Comparison of ENCODE assay signal across 8 mouse cellular contexts in the genomic region with DNA sequence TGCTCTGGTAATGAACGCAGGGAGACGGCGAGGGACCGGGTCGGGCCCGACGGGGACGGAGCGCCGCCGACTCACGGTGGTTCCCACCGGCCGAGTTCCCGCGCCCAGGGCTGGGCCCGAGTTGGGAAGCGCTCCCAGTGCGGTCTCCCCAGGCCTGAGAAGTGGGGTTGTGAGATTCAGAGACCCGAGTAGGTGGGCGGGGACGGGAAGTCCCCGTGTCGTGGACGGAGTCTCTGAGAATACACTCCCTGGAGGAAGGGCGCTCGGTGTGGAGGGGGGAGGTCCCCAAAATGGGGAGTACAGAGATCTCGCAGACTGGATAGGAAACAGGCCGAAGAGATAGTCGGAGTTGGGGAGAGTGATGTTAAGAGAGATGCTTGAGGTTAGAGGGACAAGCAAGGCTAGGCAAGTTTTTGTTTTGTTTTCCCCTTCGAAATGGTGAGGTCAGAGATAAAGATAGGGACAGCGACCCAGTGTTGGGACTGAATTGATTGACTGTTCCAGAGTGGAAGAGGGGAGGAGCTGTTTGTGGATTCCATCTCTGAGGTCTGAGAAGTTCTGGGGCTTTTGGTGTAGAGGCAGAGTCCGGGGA. TPM values are rescaled to one million over a fixed set of nuclear protein-coding genes. Genes with fewer than 3 reads are reported as not detected.
DNase-seq lines count a peak whose midpoint lies in the region; ATAC-seq and TF ChIP-seq lines count a peak whose summit lies in the region.

No protein-coding gene starts in this region.

- DNase-seq in cerebellum, adult 2 months = peak in 1 of 2 experiments; percentile 24
- DNase-seq in cerebellum, adult 11 months = no peak
- DNase-seq in CD4-positive, CD25-positive, alpha-beta regulatory T cell, adult 2 months (ENCODE audit: low read depth, low spot score) = peak; percentile 77
- peak; percentile 31 for DNase-seq in embryo, embryonic 11.5 days (ENCODE audit: low read depth, low spot score)
- peak; percentile 53 for DNase-seq in hindbrain, postnatal 0 days (ENCODE audit: low spot score)
- DNase-seq in right cerebral cortex, adult 18-20 months = no peak
- DNase-seq in right cerebral cortex, adult 2 months (ENCODE audit: low spot score in 2 of 2) = no peak

- H3K27me3 ChIP-seq in cerebellum, adult 2 months (ENCODE audit: control insufficient read depth, insufficient read depth, low read length) = no peaks in the 10 kb centered on the region
- H3K27me3 ChIP-seq in hindbrain, postnatal 0 days (ENCODE audit: insufficient read depth, low read length) = no peaks in the 10 kb centered on the region
- no peaks in the 10 kb centered on the region for H3K27me3 ChIP-seq in megakaryocyte, embryonic 14.5 days (replicated peaks)

- peak; percentile 83 for ATAC-seq in hindbrain, postnatal 0 days

- peak overlapping the region; percentile 94 for H3K9ac ChIP-seq in hindbrain, postnatal 0 days (replicated peaks; ENCODE audit: low read length)

- peak overlapping the region; percentile 78 for H3K4me2 ChIP-seq in hindbrain, postnatal 0 days (ENCODE audit: low read depth, low read length)

- H3K4me3 ChIP-seq in cerebellum, adult 2 months (replicated peaks; ENCODE audit: insufficient read depth, low read depth, low read length) = peak overlapping the region; percentile 58
- peak overlapping the region; percentile 98 for H3K4me3 ChIP-seq in hindbrain, postnatal 0 days (ENCODE audit: low read length)
- H3K4me3 ChIP-seq in megakaryocyte, embryonic 14.5 days (replicated peaks) = peak overlapping the region; percentile 97

- no peaks in the 10 kb centered on the region for H3K9me3 ChIP-seq in hindbrain, postnatal 0 days (ENCODE audit: low read length)
- peaks cover 4% of the 10 kb centered on the region for H3K9me3 ChIP-seq in megakaryocyte, embryonic 14.5 days

- no peak for TF ChIP-seq POLR2A in cerebellum, adult 2 months (IDR thresholded peaks at IDR 0.05; ENCODE audit: borderline replicate concordance, insufficient read depth, low read length)

- H3K27ac ChIP-seq in cerebellum, adult 2 months (ENCODE audit: insufficient read depth, low read length) = peak overlapping the region; percentile 53
- peak overlapping the region; percentile 94 for H3K27ac ChIP-seq in hindbrain, postnatal 0 days

- no peaks in the 10 kb centered on the region for H3K4me1 ChIP-seq in cerebellum, adult 2 months (ENCODE audit: control insufficient read depth, insufficient read depth, low read length)
- H3K4me1 ChIP-seq in hindbrain, postnatal 0 days (ENCODE audit: insufficient read depth, low read length) = 0 out of 2 replicates have a peak, but pooled peaks cover 6% of the 10 kb centered on the region
- H3K4me1 ChIP-seq in megakaryocyte, embryonic 14.5 days = peaks cover 41% of the 10 kb centered on the region

- TF ChIP-seq CTCF in cerebellum, adult 2 months (IDR thresholded peaks at IDR 0.05; ENCODE audit: borderline replicate concordance, insufficient read depth, low read depth, low read length) = no peak
- TF ChIP-seq CTCF in hindbrain, postnatal 0 days (IDR thresholded peaks at IDR 0.05; ENCODE audit: low read depth) = no peak

- 1% methylated on average over 33 of the region's 33 CpGs for WGBS in cerebellum, adult 2 months
- under 1% methylated on average over 33 of the region's 33 CpGs for WGBS in hindbrain, postnatal 0 days

- no peaks in the 10 kb centered on the region for H3K36me3 ChIP-seq in hindbrain, postnatal 0 days (ENCODE audit: insufficient read depth, low read length)
- H3K36me3 ChIP-seq in megakaryocyte, embryonic 14.5 days (replicated peaks; ENCODE audit: low read length) = peaks cover 7% of the 10 kb centered on the region

RNA-seq across cellular contexts. Expression of a gene that starts 0.5 kb away (rescaled TPM):
- polyA plus RNA-seq in cerebellum, adult 2 months (2012; rRNA removed) = 88.1 and 88.6 TPM in 2 replicates
- total RNA-seq in hindbrain, postnatal 0 days (2014; rRNA removed) = 125 and 142 TPM in 2 replicates
- 126 and 131 TPM in 2 replicates for polyA plus RNA-seq in hindbrain, postnatal 0 days (2015; fragmentation: Nextera tagmentation; extraction: Ambion mirVana)
- 87.8 and 171 TPM in 2 replicates for polyA plus RNA-seq in megakaryocyte, embryonic 14.5 days (2012; ENCODE audit: insufficient read depth, low replicate concordance)

RNA-seq across cellular contexts. Expression of a gene that starts 36.0 kb away (rescaled TPM):
- polyA plus RNA-seq in cerebellum, adult 2 months (2012; rRNA removed) = 364 and 394 TPM in 2 replicates
- total RNA-seq in hindbrain, postnatal 0 days (2014; rRNA removed) = 276 and 314 TPM in 2 replicates
- polyA plus RNA-seq in hindbrain, postnatal 0 days (2015; fragmentation: Nextera tagmentation; extraction: Ambion mirVana) = 437 and 441 TPM in 2 replicates
- polyA plus RNA-seq in megakaryocyte, embryonic 14.5 days (2012; ENCODE audit: insufficient read depth, low replicate concordance) = 11.2 and 27.3 TPM in 2 replicates

Comparison
In these comparisons a context has a peak if more than half of its experiments do, and no peak if none do; other contexts are left out.
1. DNase-seq: peak in CD4-positive, CD25-positive, alpha-beta regulatory T cell, adult 2 months (single experiment), embryo, embryonic 11.5 days (single experiment) and hindbrain, postnatal 0 days (single experiment); none in cerebellum, adult 11 months (single experiment), right cerebral cortex, adult 18-20 months (single experiment) and right cerebral cortex, adult 2 months (0 of 2).
2. RNA of a gene that starts 36.0 kb away (polyA plus RNA-seq): 437 to 441 TPM in hindbrain, postnatal 0 days and 364 to 394 TPM in cerebellum, adult 2 months; 11.2 to 27.3 TPM in megakaryocyte, embryonic 14.5 days; every median in the first group is over 10 times any median in the second.
3. Peak in every context shown above with its lines, with median percentiles within 50 percentile points of each other: H3K4me3 ChIP-seq.